Mouse (Mus musculus): ENCODE measurements at regions not wholly inside any gene's neighbourhood (a gene's known extent, or its start where the extent isn't known, plus 50 kb on each side); places are given as distances from the start of the nearest gene placed in this dataset.
A peak's percentile ranks its signal among the peaks of the same experiment; 100 is the strongest.

DNA sequence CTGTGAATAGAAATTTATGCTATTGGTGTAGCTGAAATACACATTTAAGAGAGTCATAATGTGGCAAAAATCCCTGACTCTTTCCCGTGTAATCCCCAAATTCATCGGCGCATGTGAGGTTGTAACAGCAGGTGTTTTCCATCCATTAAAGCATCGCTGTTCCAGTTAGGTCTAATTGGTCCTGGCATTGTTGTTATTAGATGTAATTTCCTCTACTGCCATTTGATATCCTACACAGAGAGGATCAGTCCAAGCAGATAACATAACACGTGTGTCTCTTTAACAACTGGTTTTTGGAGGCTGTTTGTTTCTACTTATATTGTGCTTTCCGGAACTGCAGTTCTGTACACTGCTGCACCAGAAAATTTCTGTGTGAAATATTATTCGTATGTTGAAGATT is 101.8 kb downstream of the Vgll3 start:
- DNase-seq (ENCODE audit: low read depth, low spot score): no peak

- no peak for DNase-seq (ENCODE audit: low read depth, low spot score)
Observed at GRCm38 (mm10) chr16:65925986-65926385, 110.9 kb downstream of the Vgll3 start.

- DNase-seq (ENCODE audit: low read depth, low spot score): no peak
Observed at GRCm38 (mm10) chr16:65963829-65964228, 148.8 kb downstream of the Vgll3 start.

DNA sequence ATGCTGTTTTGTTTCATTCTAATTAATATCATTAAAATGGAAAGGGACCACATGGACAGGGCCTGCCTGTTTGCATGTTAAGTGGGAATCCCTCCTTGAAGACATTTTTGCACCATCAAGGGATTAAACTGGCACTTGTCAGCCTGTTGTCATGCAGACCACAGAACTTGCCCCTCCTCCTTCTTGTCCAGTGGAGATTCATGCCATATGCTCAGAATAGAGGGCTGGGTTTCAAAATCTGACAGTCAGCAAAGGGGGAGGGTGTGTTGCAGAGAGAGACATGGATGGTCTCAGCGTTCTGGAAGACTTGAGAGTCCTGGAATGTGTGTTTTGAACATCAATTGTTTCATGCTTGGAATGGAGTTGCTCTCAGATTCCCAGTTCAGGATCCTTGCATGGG is 149.2 kb downstream of the Vgll3 start:
- no peak for DNase-seq (ENCODE audit: low read depth, low spot score)

DNA sequence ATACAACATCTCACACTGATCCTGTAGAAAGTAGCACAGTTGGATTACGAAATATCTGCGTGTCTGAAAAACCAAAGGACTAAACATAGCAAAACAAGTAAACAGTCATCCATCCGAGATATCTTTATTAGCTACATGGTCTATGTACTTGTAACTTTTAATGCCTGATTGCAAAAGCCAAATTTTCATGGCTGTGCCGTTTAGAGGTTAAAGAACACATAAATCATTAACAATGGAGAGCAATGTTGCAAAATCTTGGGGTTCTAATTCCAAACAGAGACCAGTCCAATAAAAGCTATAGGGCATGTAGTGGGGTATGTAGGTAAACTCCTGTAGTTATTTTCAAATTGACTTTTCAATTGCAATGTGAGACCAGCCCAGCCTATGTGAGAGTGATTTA is 162.0 kb downstream of the Vgll3 start:
- DNase-seq (ENCODE audit: low read depth, low spot score): no peak

DNA sequence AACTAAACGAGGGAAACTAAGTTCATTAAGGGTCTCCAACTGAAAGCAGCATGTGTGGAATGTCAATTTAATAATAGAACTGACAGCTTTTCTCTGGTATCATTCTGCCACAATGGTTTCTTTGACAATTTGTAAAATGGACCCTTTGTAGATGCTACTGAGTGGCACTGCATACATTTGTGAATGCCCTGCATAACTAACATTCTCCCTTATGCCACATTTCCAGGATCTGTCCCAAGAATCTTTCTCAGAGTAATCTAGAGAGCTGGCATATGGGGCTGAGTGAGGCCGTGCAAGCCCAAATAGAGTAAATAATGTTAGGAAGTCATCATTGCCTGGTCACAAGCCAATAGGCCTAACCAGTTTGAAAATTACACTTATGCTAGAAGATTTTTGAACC is 172.1 kb downstream of the Vgll3 start:
- no peak for DNase-seq (ENCODE audit: low read depth, low spot score)

DNA sequence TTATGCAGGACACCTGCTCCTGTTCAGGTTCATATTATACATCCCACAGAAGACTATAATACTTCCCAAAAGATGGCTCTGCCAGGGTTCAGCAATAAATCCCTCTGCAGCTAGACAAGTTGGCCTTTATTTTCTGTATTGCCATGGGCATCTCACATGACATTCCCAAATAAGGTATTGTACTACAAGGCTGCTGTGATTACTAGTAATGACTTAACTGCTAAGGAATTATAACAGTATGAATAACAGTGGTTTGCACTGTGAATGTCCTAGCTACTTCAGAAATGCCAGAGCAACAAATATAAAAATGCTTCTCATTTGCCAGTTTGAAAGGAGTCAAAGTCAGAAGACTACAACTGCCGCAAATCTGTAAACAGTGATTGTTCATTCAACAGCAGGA is 184.3 kb downstream of the Vgll3 start:
- DNase-seq (ENCODE audit: low read depth, low spot score): no peak

DNA sequence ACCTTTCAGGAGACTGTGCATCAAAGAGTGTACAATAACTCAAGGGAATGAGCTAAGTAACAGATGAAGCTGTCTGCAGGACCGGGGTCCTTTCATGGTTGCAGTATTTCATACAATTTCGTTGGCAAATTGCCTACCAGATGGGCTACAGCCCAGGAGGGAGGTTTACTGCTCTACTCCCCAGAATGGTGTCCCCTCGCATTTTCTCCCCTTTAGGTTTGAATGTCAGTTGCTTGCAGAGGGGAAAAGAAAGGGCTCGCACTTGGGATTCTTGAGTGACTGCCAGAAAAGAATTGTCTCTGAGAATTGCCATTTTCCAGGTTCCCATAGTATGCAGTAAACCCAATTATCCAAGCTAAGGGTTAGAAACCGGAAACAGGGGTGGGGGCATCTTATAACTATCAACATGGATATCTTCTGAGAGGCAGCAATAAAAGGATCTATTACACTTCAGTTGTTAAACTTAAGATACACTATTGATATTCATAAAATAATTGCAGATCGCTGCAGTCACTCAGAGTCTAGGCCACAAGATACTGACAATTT is 185.7 kb downstream of the Vgll3 start:
- DNase-seq (ENCODE audit: low read depth, low spot score): no peak

DNA sequence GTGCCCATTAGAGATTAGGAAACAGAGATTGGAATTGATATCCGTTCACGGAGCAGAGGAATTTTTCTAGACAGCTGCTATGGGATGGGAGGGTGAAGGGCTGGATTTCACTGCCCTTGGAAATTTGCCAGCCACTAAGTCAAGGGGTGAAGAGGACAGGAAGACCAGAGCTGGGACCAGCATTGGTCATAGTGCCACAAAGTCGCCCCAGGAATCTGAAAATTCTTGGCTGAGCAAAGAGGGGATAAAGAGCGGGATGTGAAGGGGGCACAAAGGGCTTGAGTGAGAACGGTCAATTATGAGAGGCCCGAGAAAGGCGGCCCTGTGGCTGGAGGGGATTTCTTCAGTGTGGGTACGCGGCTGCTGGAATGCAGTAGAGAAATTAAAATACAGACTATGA is 189.6 kb downstream of the Vgll3 start:
- no peak for DNase-seq (ENCODE audit: low read depth, low spot score)

GRCm38 (mm10) chr16:66005954-66006580 is 191.0 kb downstream of the Vgll3 start:
- DNase-seq (ENCODE audit: low read depth, low spot score): peak; percentile 14

DNA sequence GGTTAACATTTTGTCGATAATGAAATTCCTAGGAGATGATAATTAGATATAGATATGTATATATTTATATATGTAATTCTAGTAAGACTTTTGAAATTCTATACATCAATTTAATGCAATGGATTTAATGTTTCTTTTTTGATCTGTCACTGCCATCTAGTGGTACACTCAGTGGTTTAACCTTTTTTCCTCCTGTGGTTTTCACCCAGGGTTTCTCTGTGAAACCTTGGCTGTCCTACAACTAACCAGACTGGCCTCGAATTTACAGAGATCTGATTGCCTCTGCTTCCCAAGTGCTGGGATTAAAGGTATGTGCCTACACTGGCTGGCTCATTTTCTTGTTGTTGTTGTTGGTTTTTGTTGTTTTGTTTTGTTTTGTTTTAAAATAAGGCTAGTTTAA is 198.6 kb downstream of the Vgll3 start:
- DNase-seq (ENCODE audit: low read depth, low spot score): peak; percentile 20

- DNase-seq (ENCODE audit: low read depth, low spot score): no peak
Observed at GRCm38 (mm10) chr16:66014861-66015602, 200.0 kb downstream of the Vgll3 start.

- DNase-seq (ENCODE audit: low read depth, low spot score): no peak
Observed at GRCm38 (mm10) chr16:66017040-66017439, 202.0 kb downstream of the Vgll3 start.

DNA sequence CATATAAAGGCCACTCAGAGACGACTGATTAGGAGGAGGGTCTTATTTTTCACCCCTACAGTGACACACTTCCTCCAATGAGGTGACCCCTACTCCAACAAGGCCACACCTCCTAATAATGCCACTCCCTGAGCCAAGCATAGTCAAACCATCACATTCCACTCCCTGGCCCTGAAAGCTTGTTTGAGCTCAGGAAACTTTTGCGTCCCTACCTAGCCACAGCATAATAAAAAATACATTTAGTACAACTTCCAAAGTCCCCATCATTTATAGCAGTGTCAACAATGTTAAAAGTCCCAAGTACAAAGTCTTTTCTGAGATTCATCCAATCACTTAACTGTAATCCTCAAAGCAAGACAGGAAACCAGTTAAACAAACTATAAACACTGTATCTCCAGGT is 208.3 kb downstream of the Vgll3 start:
- DNase-seq (ENCODE audit: low read depth, low spot score): no peak
